Mouse (Mus musculus) liver, postnatal 0 days (tissue): ENCODE measurements around the gene Pstpip1. TPM values are rescaled to one million over a fixed set of nuclear protein-coding genes. Genes with fewer than 3 reads are reported as not detected.

Source experiments
- ATAC-seq: fragments of 200-750 bp; cut with Nextera tagmentation; 2 replicates; pipeline ENCODE4 v1.8.0; 2017; ENCODE audit warnings: mild to moderate bottlenecking, moderate library complexity
- DNase-seq: peaks from one replicate; pipeline ENCODE4 v3.0.0-alpha.2; 2016
- H3K27ac ChIP-seq: fragments of 300-500 bp; sonication (generic); 2 replicates; pipeline ENCODE4 v1.5.1; 2014; ENCODE audit warnings: antibody characterized with exemption, moderate library complexity, mild to moderate bottlenecking, low read depth
- H3K27me3 ChIP-seq: fragments of 300-500 bp; sonication (generic); 2 replicates; pipeline ENCODE4 v1.6.1; 2014; ENCODE audit warnings: low read length, control low read depth, mixed read lengths; ENCODE audit not compliant: insufficient read depth
- H3K36me3 ChIP-seq: fragments of 300-500 bp; sonication (generic); replicated peaks from 2 replicates; pipeline ENCODE4 v1.6.1; 2014; ENCODE audit warnings: mild to moderate bottlenecking, control low read depth, low read length, moderate library complexity, mixed read lengths; ENCODE audit not compliant: insufficient read depth
- H3K4me1 ChIP-seq: fragments of 300-500 bp; sonication (generic); 2 replicates; pipeline ENCODE4 v1.6.1; 2014; ENCODE audit warnings: antibody characterized with exemption, mild to moderate bottlenecking, control low read depth; ENCODE audit not compliant: insufficient read depth
- H3K4me2 ChIP-seq: fragments of 300-500 bp; sonication (generic); 2 replicates; pipeline ENCODE4 v1.6.1; 2014; ENCODE audit warnings: low read depth, mild to moderate bottlenecking, low read length, moderate library complexity, mixed read lengths
- H3K4me3 ChIP-seq: fragments of 300-500 bp; sonication (generic); 2 replicates; pipeline ENCODE4 v1.5.1; 2014; ENCODE audit warnings: low read depth, low read length
- H3K9ac ChIP-seq: fragments of 300-500 bp; sonication (generic); replicated peaks from 2 replicates; pipeline ENCODE4 v1.6.1; 2014; ENCODE audit warnings: mild to moderate bottlenecking, moderate library complexity
- H3K9me3 ChIP-seq: fragments of 300-500 bp; sonication (generic); 2 replicates; pipeline ENCODE4 v1.6.1; 2016; ENCODE audit warnings: mild to moderate bottlenecking, control low read depth, low read length, mixed read lengths
- CTCF ChIP-seq: sonication (generic); IDR thresholded peaks from 2 replicates; pipeline ENCODE4 v1.5.1; 2016; ENCODE audit warnings: antibody characterized with exemption, low read depth
- EP300 ChIP-seq: IDR thresholded peaks from 2 replicates; pipeline ENCODE4 v1.6.1; 2016; ENCODE audit warnings: antibody characterized with exemption, low read depth, mild to moderate bottlenecking
- WGBS: fragments of 180-500 bp; shearing (Covaris S2); extraction: QIAGEN DNeasy Blood & Tissue Kit; methylation state at CpG from one replicate; pipeline ENCODE4 v1.1.7; 2014; ENCODE audit not compliant: insufficient replicate concordance; 5-methylcytosine and 5-hydroxymethylcytosine counted together
- polyA plus RNA-seq: library from polyadenylated mRNA; unstranded; fragments of >200 nt; fragmentation: Nextera tagmentation; extraction: Ambion mirVana; gene quantifications from 2 replicates; pipeline ENCODE4 v1.2.1, GENCODE M21; 2015

Pstpip1 gene
- polyA plus RNA-seq, 1 experiment from 2014 or later: 5.5 TPM

DNA sequence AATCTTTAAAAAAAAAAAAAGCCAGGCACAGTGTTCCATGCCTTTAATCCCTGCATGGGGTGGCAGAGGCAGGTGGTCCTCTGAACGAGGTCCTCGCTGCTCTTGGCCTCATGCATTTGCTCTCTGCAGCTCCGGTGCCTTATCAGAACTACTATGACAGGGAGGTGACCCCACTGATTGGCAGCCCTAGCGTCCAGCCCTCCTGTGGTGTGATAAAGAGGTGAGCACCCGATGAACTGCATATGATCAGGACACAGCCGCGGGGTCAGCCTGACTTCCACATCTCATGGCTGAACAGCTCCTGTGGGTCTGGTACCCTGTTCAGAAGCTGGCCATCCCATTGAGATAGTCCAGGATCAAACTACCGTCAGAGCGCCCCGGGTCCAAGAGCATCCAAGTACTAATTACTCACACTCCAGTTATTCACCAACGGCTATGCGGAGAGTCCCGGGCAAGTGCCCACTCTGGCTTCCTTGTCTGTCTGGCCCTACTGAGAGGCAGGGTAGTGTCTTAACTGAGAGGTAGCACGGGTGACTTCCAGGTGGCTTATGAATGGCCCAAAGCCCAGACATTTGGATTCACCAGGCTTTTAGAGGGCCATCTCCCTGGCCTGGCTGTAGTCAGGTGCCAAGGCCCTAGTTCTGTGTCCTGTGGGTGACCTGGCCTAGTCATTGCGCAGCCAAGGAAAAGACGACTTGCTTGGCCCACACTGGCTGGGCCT is 36.9 kb downstream of the Pstpip1 start:
- no peak for DNase-seq
- Histone ChIP-seq H3K36me3 (no peaks in the 10 kb centered on the region), H3K4me3 (no peak overlapping the region), H3K27me3 (no peaks in the 10 kb centered on the region), H3K4me2 (no peak overlapping the region), H3K4me1 (no peaks in the 10 kb centered on the region), H3K9me3 (no peaks in the 10 kb centered on the region), H3K27ac (no peak overlapping the region), H3K9ac (no peak overlapping the region)
- no peak for ATAC-seq
- 77% methylated on average over 16 of the region's 16 CpGs for WGBS
- no peak for TF ChIP-seq EP300
- TF ChIP-seq CTCF: no peak

DNA sequence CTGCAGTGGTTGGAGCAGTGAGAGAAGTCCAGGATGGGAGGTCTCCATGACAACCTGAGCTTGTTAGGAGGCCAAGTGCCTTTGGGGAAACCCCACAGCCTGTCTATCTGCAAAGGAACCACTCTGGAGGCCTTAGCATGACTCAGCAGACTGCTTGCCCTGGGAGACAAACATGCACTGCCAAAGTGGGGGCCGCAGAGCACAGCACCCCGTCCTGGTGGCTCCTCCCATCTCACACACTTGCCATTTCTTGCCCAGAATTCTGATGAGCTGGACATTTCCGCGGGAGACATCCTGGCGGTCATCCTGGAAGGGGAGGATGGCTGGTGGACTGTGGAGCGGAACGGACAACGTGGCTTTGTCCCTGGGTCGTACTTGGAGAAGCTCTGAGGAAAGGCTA is 38.6 kb downstream of the Pstpip1 start:
- H3K9ac ChIP-seq: no peak overlapping the region

DNA sequence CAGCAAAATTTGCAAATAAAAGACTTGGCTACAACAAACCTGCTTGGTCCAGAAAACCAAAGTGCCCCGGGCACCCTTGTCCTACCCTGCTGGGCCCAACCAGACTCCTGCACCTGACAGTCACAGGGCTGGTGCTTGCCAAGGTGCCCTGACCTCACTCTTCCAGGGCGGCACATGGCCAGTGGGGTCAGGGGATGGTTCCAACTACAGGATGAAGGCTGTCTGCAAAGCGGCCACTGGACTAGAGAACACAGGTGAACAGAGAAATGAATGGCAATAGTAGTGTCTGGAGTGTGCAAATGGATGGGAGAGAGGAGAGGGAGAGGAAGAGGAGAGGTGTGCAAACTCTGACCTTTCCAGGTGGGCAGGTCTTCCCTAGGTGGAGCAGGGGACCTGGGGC is 40.2 kb downstream of the Pstpip1 start:
- WGBS: 71% methylated on average over 3 of the region's 3 CpGs
- H3K9me3 ChIP-seq: no peaks in the 10 kb centered on the region
- H3K36me3 ChIP-seq: no peaks in the 10 kb centered on the region
- DNase-seq (no peak), ATAC-seq (no peak)
- H3K27ac ChIP-seq: no peak overlapping the region
- H3K4me3 ChIP-seq: no peak overlapping the region
- H3K9ac ChIP-seq: no peak overlapping the region
- no peaks in the 10 kb centered on the region for H3K4me1 ChIP-seq
- H3K27me3 ChIP-seq: no peaks in the 10 kb centered on the region
- no peak overlapping the region for H3K4me2 ChIP-seq
- TF ChIP-seq EP300 (no peak), CTCF (no peak)

More for the DNA sequence above, 38.6 kb downstream of the Pstpip1 start:
- Histone ChIP-seq H3K4me3 (no peak overlapping the region), H3K27ac (no peak overlapping the region), H3K9me3 (no peaks in the 10 kb centered on the region), H3K27me3 (no peaks in the 10 kb centered on the region), H3K4me2 (no peak overlapping the region), H3K36me3 (no peaks in the 10 kb centered on the region), H3K4me1 (no peaks in the 10 kb centered on the region)
- ATAC-seq: no peak
- no peak for TF ChIP-seq EP300
- no peak for TF ChIP-seq CTCF
- 67% methylated on average over 9 of the region's 9 CpGs for WGBS
- no peak for DNase-seq

DNA sequence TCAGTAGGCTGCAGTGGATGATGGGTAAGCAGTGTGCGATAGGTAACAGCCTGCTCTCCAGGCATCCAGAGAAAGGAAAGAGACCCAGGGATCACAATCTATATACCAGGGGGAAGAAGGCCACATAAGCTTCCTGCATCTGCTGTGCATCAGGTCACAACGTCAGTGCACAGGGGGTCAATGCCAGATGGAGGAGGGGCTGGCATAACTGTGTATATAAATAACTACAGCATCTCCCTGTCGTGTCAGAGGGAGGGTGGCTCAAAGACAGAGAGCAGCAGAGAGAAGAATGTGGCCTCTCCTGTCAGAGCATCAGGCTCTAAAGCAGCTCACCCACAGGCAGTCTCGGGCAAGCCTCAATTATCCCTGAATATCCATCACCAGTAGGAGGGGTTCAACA is 40.8 kb downstream of the Pstpip1 start:
- 64% methylated on average over 4 of the region's 4 CpGs for whole genome bisulfite sequencing
- no peak for DNase-seq
- Histone ChIP-seq H3K9ac (no peak overlapping the region), H3K27me3 (no peaks in the 10 kb centered on the region), H3K4me1 (no peaks in the 10 kb centered on the region), H3K4me2 (no peak overlapping the region), H3K4me3 (no peak overlapping the region), H3K9me3 (no peaks in the 10 kb centered on the region), H3K27ac (no peak overlapping the region), H3K36me3 (no peaks in the 10 kb centered on the region)
- TF ChIP-seq CTCF: no peak
- no peak for ATAC-seq

DNA sequence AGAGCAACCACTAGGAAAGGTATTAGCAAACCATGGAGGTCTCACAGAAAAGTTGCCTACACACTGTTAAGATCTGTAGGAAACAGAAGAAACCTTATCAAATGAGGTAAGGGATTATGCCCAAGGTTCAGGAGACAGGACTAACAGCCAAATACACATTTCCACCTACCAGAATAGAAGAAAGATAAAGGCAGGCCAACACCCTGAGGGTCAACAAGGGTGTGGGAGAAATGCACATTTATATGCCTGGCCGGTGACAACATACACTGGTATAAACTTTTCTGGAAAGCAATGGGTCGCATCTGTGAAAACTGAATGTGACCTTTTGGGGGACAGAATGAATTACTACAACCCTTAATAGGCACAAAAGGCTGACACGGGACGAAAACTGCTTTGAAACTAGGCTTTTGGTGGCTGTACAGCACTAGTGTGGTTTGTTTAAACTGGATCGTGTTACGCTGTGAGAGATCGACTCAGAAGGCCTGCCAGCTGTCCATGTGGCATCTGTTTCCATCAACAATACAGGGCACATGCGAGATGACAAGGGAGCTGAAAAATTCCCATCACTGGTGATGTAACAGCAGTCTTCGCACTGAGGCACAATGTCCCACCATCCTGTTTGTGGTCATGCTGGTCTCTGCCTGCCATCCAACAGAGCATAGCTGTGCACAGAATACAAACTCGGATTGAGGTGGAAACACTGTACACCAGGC is 42.2 kb downstream of the Pstpip1 start:
- no peak for TF ChIP-seq EP300
- TF ChIP-seq CTCF: no peak
- no peak for ATAC-seq
- H3K9me3 ChIP-seq: no peaks in the 10 kb centered on the region
- no peaks in the 10 kb centered on the region for H3K36me3 ChIP-seq
- H3K4me3 ChIP-seq: no peak overlapping the region
- no peaks in the 10 kb centered on the region for H3K4me1 ChIP-seq
- H3K27ac ChIP-seq: no peak overlapping the region
- WGBS: 72% methylated on average over 10 of the region's 10 CpGs
- no peak for DNase-seq
- no peaks in the 10 kb centered on the region for H3K27me3 ChIP-seq
- H3K4me2 ChIP-seq: no peak overlapping the region
- no peak overlapping the region for H3K9ac ChIP-seq

DNA sequence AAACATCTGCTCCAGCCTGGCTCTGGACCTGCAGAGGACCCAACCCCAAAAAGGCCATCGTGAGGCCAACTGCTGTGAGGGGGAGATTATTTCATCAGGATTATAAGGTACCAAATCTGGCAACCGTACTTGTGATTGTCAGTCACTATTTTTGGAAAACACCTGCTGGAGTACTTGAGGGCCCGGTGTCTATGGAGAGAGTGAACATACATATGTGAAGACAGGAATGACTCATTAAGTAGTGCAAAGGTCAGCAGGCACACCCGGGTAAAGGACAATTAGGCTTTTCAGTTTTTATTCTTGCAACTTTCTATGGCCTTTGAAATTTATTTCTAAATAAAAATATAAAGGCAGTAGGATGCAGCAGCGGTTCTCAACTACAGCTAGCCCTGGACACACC is 44.2 kb downstream of the Pstpip1 start:
- TF ChIP-seq EP300: no peak
- no peak for TF ChIP-seq CTCF
- WGBS: 72% methylated on average over 5 of the region's 5 CpGs
- Histone ChIP-seq H3K4me1 (no peaks in the 10 kb centered on the region), H3K4me3 (no peak overlapping the region), H3K9ac (no peak overlapping the region), H3K27ac (no peak overlapping the region), H3K9me3 (no peaks in the 10 kb centered on the region), H3K27me3 (no peaks in the 10 kb centered on the region), H3K36me3 (no peaks in the 10 kb centered on the region), H3K4me2 (no peak overlapping the region)
- DNase-seq (no peak), ATAC-seq (no peak)
